Mouse (Mus musculus): Measurements from ENCODE around the gene Tent5d. TPM values are rescaled to one million over a fixed set of nuclear protein-coding genes. Genes with fewer than 3 reads are reported as not detected.

The Tent5d gene
- polyA plus RNA-seq (2014; fragmentation: Nextera tagmentation; extraction: Ambion mirVana): 0.11 and 0.43 TPM in 2 replicates

GRCm38 (mm10) chrX:107792290-107792689 lies at the start of gene Tent5d:
Tent5d (plus strand) TSS chrX:107792590.
- WGBS: 89% methylated on average over 1 of the region's 1 CpGs
- Histone ChIP-seq H3K9me3 (ENCODE audit: control insufficient read depth, low read length) (no peaks in the 10 kb centered on the region), H3K4me3 (ENCODE audit: low read depth, low read length) (no peak within 1 kb of the TSS), H3K4me2 (ENCODE audit: low read depth, severe bottlenecking) (no peak within 1 kb of the TSS), H3K36me3 (ENCODE audit: control insufficient read depth, insufficient read depth, low read length) (no peaks in the 10 kb centered on the region), H3K9ac (ENCODE audit: low read length) (no peak within 1 kb of the TSS), H3K27me3 (ENCODE audit: control insufficient read depth, insufficient read depth, low read length) (no peaks in the 10 kb centered on the region), H3K4me1 (ENCODE audit: control insufficient read depth, insufficient read depth, low read length) (no peaks in the 10 kb centered on the region), H3K27ac (replicated peaks; ENCODE audit: low read depth, low read length) (no peak within 1 kb of the TSS)
- no peak for DNase-seq (ENCODE audit: low spot score)
- ATAC-seq (ENCODE audit: insufficient number of reproducible peaks, low FRiP score, low TSS enrichment, low read depth): no peak

- no peaks in the 10 kb centered on the region for H3K27me3 ChIP-seq (ENCODE audit: control insufficient read depth, insufficient read depth, low read length)
- DNase-seq (ENCODE audit: low spot score) (no peak), ATAC-seq (ENCODE audit: insufficient number of reproducible peaks, low FRiP score, low TSS enrichment, low read depth) (no peak)
- H3K27ac ChIP-seq (replicated peaks; ENCODE audit: low read depth, low read length): no peak overlapping the region
- WGBS: 22% methylated on average over 3 of the region's 3 CpGs
- H3K9me3 ChIP-seq (ENCODE audit: control insufficient read depth, low read length): no peaks in the 10 kb centered on the region
- H3K9ac ChIP-seq (ENCODE audit: low read length): no peak overlapping the region
- no peaks in the 10 kb centered on the region for H3K4me1 ChIP-seq (ENCODE audit: control insufficient read depth, insufficient read depth, low read length)
- H3K4me3 ChIP-seq (ENCODE audit: low read depth, low read length): no peak overlapping the region
- no peaks in the 10 kb centered on the region for H3K36me3 ChIP-seq (ENCODE audit: control insufficient read depth, insufficient read depth, low read length)
- H3K4me2 ChIP-seq (ENCODE audit: low read depth, severe bottlenecking): no peak overlapping the region
These were observed 24.5 kb upstream of the Tent5d start for GRCm38 (mm10) chrX:107767896-107768295.

GRCm38 (mm10) chrX:107790136-107790535 lies 2.3 kb upstream of the Tent5d start:
- WGBS: 92% methylated on average over 1 of the region's 1 CpGs
- H3K4me2 ChIP-seq (ENCODE audit: low read depth, severe bottlenecking): no peak overlapping the region
- no peaks in the 10 kb centered on the region for H3K36me3 ChIP-seq (ENCODE audit: control insufficient read depth, insufficient read depth, low read length)
- no peak for DNase-seq (ENCODE audit: low spot score)
- no peak overlapping the region for H3K27ac ChIP-seq (replicated peaks; ENCODE audit: low read depth, low read length)
- no peak for ATAC-seq (ENCODE audit: insufficient number of reproducible peaks, low FRiP score, low TSS enrichment, low read depth)
- H3K27me3 ChIP-seq (ENCODE audit: control insufficient read depth, insufficient read depth, low read length): no peaks in the 10 kb centered on the region
- no peaks in the 10 kb centered on the region for H3K4me1 ChIP-seq (ENCODE audit: control insufficient read depth, insufficient read depth, low read length)
- no peak overlapping the region for H3K4me3 ChIP-seq (ENCODE audit: low read depth, low read length)
- no peaks in the 10 kb centered on the region for H3K9me3 ChIP-seq (ENCODE audit: control insufficient read depth, low read length)
- H3K9ac ChIP-seq (ENCODE audit: low read length): no peak overlapping the region

GRCm38 (mm10) chrX:107790750-107791493 lies 1.5 kb upstream of the Tent5d start:
- Histone ChIP-seq H3K36me3 (ENCODE audit: control insufficient read depth, insufficient read depth, low read length) (no peaks in the 10 kb centered on the region), H3K4me1 (ENCODE audit: control insufficient read depth, insufficient read depth, low read length) (no peaks in the 10 kb centered on the region), H3K4me2 (ENCODE audit: low read depth, severe bottlenecking) (no peak overlapping the region), H3K27ac (replicated peaks; ENCODE audit: low read depth, low read length) (no peak overlapping the region), H3K9me3 (ENCODE audit: control insufficient read depth, low read length) (no peaks in the 10 kb centered on the region), H3K9ac (ENCODE audit: low read length) (no peak overlapping the region), H3K27me3 (ENCODE audit: control insufficient read depth, insufficient read depth, low read length) (no peaks in the 10 kb centered on the region), H3K4me3 (ENCODE audit: low read depth, low read length) (no peak overlapping the region)
- WGBS: 33% methylated on average over 8 of the region's 8 CpGs
- DNase-seq (ENCODE audit: low spot score) (no peak), ATAC-seq (ENCODE audit: insufficient number of reproducible peaks, low FRiP score, low TSS enrichment, low read depth) (no peak)

- Histone ChIP-seq H3K36me3 (ENCODE audit: control insufficient read depth, insufficient read depth, low read length) (no peaks in the 10 kb centered on the region), H3K27ac (replicated peaks; ENCODE audit: low read depth, low read length) (no peak overlapping the region), H3K9ac (ENCODE audit: low read length) (no peak overlapping the region), H3K4me1 (ENCODE audit: control insufficient read depth, insufficient read depth, low read length) (no peaks in the 10 kb centered on the region), H3K27me3 (ENCODE audit: control insufficient read depth, insufficient read depth, low read length) (no peaks in the 10 kb centered on the region), H3K4me2 (ENCODE audit: low read depth, severe bottlenecking) (no peak overlapping the region), H3K9me3 (ENCODE audit: control insufficient read depth, low read length) (no peaks in the 10 kb centered on the region), H3K4me3 (ENCODE audit: low read depth, low read length) (no peak overlapping the region)
- WGBS: 53% methylated on average over 1 of the region's 1 CpGs
- DNase-seq (ENCODE audit: low spot score): no peak
- ATAC-seq (ENCODE audit: insufficient number of reproducible peaks, low FRiP score, low TSS enrichment, low read depth): no peak
These were observed 3.4 kb downstream of the Tent5d start for GRCm38 (mm10) chrX:107795785-107796184.

- no peaks in the 10 kb centered on the region for H3K36me3 ChIP-seq (ENCODE audit: control insufficient read depth, insufficient read depth, low read length)
- 90% methylated on average over 2 of the region's 2 CpGs for WGBS
These were observed 4.5 kb downstream of the Tent5d start for GRCm38 (mm10) chrX:107796919-107797318.

GRCm38 (mm10) chrX:107812120-107812519 lies 19.7 kb downstream of the Tent5d start:
- no peak overlapping the region for H3K4me3 ChIP-seq (ENCODE audit: low read depth, low read length)
- no peak for DNase-seq (ENCODE audit: low spot score)

More at GRCm38 (mm10) chrX:107796919-107797318, 4.5 kb downstream of the Tent5d start:
- Histone ChIP-seq H3K9me3 (ENCODE audit: control insufficient read depth, low read length) (no peaks in the 10 kb centered on the region), H3K4me1 (ENCODE audit: control insufficient read depth, insufficient read depth, low read length) (no peaks in the 10 kb centered on the region), H3K27ac (replicated peaks; ENCODE audit: low read depth, low read length) (no peak overlapping the region), H3K27me3 (ENCODE audit: control insufficient read depth, insufficient read depth, low read length) (no peaks in the 10 kb centered on the region), H3K9ac (ENCODE audit: low read length) (no peak overlapping the region), H3K4me3 (ENCODE audit: low read depth, low read length) (no peak overlapping the region), H3K4me2 (ENCODE audit: low read depth, severe bottlenecking) (no peak overlapping the region)
- DNase-seq (ENCODE audit: low spot score) (no peak), ATAC-seq (ENCODE audit: insufficient number of reproducible peaks, low FRiP score, low TSS enrichment, low read depth) (no peak)

GRCm38 (mm10) chrX:107815502-107816217 lies 23.3 kb downstream of the Tent5d start:
- Histone ChIP-seq H3K36me3 (ENCODE audit: control insufficient read depth, insufficient read depth, low read length) (no peaks in the 10 kb centered on the region), H3K27me3 (ENCODE audit: control insufficient read depth, insufficient read depth, low read length) (no peaks in the 10 kb centered on the region), H3K4me3 (ENCODE audit: low read depth, low read length) (peak overlapping the region; percentile 54), H3K9ac (ENCODE audit: low read length) (peak overlapping the region; percentile 63), H3K4me1 (ENCODE audit: control insufficient read depth, insufficient read depth, low read length) (no peaks in the 10 kb centered on the region), H3K27ac (replicated peaks; ENCODE audit: low read depth, low read length) (no peak overlapping the region), H3K9me3 (ENCODE audit: control insufficient read depth, low read length) (no peaks in the 10 kb centered on the region), H3K4me2 (ENCODE audit: low read depth, severe bottlenecking) (peak overlapping the region; percentile 42)
- peak; percentile 75; the same call in 1 of the 2 replicates for ATAC-seq (ENCODE audit: insufficient number of reproducible peaks, low FRiP score, low TSS enrichment, low read depth)
- DNase-seq (ENCODE audit: low spot score): peak; percentile 24
- WGBS: 14% methylated on average over 29 of the region's 32 CpGs

More at GRCm38 (mm10) chrX:107812120-107812519, 19.7 kb downstream of the Tent5d start:
- Histone ChIP-seq H3K4me1 (ENCODE audit: control insufficient read depth, insufficient read depth, low read length) (no peaks in the 10 kb centered on the region), H3K9ac (ENCODE audit: low read length) (no peak overlapping the region), H3K36me3 (ENCODE audit: control insufficient read depth, insufficient read depth, low read length) (no peaks in the 10 kb centered on the region), H3K9me3 (ENCODE audit: control insufficient read depth, low read length) (no peaks in the 10 kb centered on the region), H3K27me3 (ENCODE audit: control insufficient read depth, insufficient read depth, low read length) (no peaks in the 10 kb centered on the region), H3K27ac (replicated peaks; ENCODE audit: low read depth, low read length) (no peak overlapping the region), H3K4me2 (ENCODE audit: low read depth, severe bottlenecking) (no peak overlapping the region)
- ATAC-seq (ENCODE audit: insufficient number of reproducible peaks, low FRiP score, low TSS enrichment, low read depth): no peak

All from limb, embryonic 11.5 days (tissue).